Mouse (Mus musculus) cerebellum, adult 8-10 months (tissue): ENCODE measurements at regions not wholly inside any gene's neighbourhood (a gene's known extent, or its start where the extent isn't known, plus 50 kb on each side); places are given as distances from the start of the nearest gene placed in this dataset.
A peak's percentile ranks its signal among the peaks of the same experiment; 100 is the strongest.
"Not testable (repeated sequence)": the region's sequence is repeated elsewhere in the genome, so short reads cannot be mapped to it uniquely, and the experiment has no call there.

Experiments
- DNase-seq: peaks from one replicate; pipeline ENCODE4 v3.0.0; 2022

GRCm38 (mm10) chr6:50823220-50823910 is 169.1 kb upstream of the Npvf start:
- DNase-seq: no peak

DNA sequence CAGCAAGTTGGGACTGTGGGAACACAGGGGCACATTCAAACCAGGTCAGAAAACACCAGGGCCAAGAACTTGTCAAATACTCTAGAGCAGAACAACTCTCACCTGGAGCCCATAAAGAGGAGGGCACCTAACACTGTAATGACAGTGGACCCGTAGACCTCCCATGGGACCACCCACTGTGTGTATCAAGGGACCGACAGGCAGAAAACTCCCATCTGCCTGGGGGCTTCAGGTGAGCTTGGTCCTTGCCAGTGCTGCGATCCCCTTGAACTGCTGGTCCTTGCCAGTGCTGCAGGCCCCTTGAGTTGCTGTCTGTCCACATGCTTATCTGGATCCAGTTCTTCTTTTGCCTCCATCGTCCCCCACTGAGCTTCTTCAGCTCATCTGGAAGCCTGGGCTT is 170.2 kb upstream of the Npvf start:
- no peak for DNase-seq

DNA sequence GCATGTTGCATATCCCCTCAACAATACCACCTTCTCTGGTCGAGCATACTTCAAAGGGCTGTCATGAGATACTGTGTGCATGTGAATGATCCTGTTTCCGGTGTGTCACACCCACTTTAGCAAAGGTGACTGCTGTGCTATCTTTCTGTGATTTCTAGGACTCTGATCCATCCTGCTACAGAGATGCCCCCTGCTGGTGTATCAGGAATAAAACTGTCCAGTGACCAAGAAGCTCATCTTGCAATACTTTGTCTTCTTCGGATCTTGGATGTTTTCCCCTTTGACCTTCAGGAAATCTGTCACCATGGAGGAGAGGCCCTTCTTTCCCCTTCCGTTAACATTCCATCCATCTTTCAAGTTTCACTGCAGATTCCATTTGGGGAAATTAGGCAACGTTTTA is 177.5 kb upstream of the Npvf start:
- DNase-seq: no peak

DNA sequence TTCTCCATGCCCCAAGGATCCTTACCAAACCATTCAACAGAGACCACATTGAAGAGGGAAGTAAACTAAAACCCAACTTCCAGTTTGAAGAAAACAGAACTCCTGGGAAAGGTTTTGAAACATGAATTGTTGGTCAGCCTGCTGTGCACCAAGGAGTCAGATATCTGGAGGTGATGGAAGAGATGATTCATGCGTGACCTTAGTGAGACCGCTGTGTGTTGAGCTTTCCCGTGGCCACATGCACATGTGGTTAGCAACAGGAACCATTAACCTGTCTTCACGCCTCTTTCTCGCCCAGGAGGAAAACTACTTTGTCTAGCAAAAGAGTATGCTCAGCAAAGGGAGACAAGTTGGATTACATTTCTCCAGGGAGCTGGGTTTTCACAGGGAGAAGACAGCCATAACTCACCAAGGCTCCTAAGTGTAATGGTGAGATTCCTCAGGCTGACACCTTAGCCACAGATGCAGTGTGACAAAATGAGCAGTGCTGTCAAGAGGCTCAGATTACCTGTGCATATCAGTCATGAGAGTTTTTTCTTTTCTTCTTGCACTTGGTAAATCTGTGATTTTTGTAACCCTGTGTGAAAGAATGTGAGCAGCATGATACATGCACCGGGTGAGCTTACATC is 181.9 kb upstream of the Npvf start:
- no peak for DNase-seq

DNA sequence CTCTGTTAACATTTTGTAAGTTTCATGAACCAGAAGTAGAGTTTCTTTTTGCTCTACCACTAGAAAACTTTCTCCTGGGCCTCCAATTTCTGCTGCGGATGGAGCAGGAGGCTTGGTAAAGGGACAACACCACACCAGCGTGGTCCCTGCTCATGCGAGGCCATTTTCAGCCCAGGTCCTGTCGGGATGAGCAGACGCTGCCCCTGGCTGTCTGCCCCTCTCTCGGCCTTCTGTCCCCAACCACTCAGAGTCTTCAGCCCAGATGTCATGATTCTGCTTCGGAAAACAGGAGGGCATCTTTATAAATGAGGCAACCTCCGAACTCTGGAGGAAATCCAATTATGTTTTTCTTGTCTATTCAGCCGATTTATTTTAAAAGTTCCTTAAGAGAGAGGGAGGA is 186.6 kb upstream of the Npvf start:
- DNase-seq: no peak

- DNase-seq: not testable (repeated sequence)
Measured at GRCm38 (mm10) chr6:50845246-50845645, 191.0 kb upstream of the Npvf start.

DNA sequence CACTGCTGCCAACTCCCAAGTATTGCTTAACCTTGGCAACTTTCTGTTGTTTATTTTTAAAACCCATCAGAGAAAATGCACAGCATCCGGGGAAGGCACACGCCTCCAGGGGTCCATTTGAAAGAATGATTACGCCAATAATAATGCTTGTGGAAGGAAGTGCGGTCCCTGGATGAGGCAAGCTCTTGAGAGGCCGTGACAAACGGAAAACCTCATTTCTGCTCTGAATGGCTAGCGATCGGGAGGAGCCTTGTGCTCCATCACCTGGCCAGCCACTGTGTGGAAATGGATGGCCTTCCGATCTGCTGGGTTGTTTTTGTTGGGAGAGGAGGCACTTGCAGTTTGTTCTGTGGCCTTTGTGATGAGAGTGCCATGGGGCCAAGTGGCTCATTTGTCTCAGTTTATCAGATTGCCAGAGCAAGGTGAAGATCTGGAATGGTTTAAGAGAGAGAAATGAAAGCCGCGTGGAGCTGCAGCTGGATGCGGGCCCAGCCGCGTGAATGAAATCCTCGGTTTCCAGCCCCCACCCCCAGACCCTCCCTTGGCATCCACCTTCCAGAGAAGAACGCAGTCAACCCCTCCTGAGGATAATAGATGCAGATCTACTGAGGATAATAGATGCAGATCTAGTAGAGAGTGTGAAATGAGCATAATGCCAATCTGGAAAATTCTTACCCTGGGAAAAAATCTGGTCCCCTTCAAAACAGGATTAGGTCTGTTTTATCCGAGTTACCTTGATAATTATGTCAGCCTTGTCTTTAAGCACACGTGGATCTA is 192.7 kb upstream of the Npvf start:
- DNase-seq: no peak

DNA sequence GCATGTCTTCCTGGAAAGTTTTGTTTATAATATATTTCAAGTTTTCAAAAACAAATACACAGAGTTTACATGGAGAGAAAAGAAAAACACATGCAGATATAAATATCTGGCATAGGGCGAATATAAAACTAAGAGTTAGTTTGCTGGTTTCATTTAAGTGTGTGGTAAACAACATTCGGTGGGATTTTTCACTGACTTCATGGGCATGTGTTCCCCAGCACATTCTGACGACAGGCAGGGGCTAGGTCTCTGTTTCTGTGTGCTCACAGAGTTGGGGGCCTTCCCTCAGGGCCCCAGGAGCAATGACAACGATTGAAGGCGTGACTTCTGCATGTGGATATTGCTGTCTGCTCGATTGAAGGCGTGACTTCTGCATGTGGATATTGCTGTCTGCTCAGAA is 193.3 kb upstream of the Npvf start:
- no peak for DNase-seq

GRCm38 (mm10) chr6:50859162-50859561 is 204.9 kb upstream of the Npvf start:
- no peak for DNase-seq

DNA sequence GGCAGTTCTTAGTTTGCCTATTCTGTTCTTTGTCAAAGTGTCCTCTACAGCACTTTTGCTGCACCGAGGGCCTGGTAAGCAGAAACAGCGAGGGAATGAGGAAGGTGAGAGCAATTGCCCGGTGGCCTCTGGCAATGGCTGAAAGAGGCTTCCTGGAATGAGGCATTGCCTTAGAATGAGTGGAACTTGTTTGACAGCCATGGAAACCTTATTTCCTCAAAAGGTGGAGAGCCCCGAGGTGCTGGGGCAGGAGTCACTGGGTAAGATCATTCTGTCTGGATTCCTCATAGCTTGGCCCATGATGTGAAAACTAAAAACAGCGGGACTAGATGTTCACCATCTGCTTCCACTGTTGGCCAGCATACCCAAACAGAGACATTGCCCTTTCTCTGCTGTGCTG is 223.8 kb upstream of the Npvf start:
- DNase-seq: no peak

GRCm38 (mm10) chr6:50882298-50882697 is 228.1 kb upstream of the Npvf start:
- no peak for DNase-seq

DNA sequence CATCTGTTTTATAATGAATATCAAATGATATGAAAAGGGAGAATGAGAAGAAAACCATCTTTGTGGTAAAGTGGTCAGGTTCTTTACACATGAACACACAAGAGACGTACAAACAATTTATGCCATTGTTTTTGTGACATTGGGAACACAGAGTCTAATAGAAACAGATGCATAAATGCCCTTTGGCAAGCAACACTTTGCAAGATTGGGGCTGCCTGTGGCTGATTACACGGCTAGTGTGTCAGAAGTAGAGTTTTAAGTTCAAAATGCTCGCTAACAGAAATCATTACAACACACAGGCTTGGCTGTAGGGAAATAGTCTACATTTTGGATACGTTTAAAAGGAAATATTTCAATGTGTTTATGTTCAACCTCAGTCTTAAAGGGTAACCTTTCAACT is 228.5 kb upstream of the Npvf start:
- no peak for DNase-seq

DNA sequence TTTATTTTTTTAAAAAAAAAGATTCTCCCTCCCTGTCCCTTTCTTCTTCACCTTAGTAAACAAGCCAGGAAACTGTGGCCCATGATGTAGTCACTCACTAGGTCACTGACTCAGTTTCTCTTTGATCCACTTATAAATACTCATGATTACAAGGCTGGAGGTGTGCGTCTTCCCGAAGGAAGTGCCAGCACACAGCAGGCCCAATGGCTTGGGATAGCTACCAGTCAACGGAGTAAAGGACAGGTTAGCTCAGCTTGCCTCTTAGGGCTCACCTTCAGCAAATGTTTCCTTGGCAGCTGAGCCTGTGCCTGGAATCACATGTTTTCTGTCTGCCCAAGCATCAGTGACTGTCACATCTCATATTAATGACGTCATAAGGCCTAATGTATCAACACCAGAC is 230.8 kb upstream of the Npvf start:
- no peak for DNase-seq

DNA sequence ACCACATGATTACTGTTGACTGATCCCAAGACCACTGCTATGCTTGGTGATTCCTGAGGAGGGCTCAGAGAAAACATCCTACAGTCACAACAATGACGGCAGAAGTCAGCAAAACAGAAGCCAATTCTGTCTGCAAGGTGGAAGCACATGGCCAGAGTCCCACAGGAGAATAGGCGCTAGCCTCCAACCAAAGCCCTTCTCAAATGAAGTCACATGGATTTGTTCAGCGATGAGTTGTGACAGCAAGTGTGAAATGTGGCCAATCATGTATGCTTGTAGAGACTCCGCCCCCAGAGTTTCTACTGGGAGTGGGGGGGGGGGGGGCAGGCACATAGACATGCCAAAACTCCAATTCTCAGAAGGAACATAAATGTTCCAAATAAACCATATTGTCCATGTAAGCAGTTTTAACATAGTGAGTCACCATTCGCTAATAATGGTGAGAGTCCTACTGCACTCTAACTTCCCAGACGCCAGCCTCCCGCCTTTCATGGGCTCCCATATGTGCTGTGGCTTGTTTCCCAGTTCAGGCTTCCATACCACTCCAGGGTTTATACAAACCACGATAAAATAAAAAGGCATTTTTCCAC is 231.6 kb upstream of the Npvf start:
- DNase-seq: no peak

GRCm38 (mm10) chr6:50890370-50891204 is 236.3 kb upstream of the Npvf start:
- DNase-seq: peak; percentile 34

GRCm38 (mm10) chr6:50891205-50891526 is 236.9 kb upstream of the Npvf start:
- no peak for DNase-seq

DNA sequence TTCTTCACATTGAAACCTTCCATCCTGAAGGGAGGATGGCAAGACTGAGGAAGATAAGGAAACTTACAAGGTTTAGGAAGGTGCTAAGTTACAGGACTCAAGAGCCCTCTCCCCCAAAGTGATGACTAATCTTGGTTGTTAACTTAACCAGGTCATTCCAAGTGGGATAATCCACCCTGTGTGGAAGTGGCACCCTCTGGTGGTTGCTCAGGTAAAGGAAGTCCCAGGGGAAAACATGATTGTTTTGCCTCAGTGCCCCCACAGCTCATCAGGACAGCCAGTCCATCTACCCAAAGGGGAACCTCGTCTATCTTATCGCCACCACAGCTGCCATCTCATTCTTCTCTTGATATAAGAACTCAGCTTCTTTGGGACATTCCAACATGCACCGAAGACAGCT is 244.6 kb upstream of the Npvf start:
- DNase-seq: no peak

GRCm38 (mm10) chr6:50915166-50916030 is 261.2 kb upstream of the Npvf start:
- no peak for DNase-seq

- DNase-seq: no peak
Measured at GRCm38 (mm10) chr6:50918248-50918647, 264.0 kb upstream of the Npvf start.

DNA sequence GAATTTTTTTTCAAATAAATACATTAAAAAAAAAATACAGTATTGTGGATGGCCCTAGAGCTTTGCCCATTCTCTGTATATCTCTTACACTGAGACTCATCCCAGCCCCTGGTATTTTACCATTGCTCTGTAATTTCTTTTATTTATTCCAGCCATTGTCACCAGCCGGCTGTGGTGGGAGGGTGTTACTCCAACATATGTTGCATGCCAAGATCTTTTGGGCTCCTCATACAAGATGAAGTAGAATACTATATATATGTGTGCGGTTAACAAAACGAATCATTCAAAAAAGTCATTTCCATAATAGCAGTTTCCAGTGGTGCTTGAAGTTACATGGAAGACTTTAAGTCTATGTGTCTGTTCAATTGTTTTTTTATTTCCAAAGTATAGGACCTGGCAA is 268.0 kb upstream of the Npvf start:
- DNase-seq: no peak

GRCm38 (mm10) chr6:50924571-50924970 is 270.3 kb upstream of the Npvf start:
- DNase-seq: no peak

DNA sequence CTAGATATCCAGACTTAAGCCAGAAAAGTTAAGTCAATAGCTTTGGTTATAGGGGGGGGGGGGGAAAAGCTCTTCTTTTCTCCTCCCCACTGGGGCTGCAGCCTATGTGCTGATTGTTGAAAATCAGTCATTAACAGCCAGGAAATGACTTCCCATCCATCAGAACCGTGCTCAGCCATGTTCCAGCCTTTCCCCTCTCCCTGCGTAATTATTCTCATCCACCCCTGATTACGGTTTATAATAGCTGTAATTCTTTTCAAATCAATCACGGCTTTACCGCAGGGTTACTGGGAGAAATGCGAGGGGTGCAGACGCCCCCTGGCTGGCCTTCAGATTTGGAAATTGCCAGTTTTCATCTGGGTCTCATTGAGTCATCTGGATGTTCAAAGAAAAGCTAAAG is 270.8 kb upstream of the Npvf start:
- DNase-seq: no peak
